Mouse (Mus musculus) left cerebral cortex, adult 9 months (tissue): ENCODE results near the gene Pla2g15.
A peak's percentile ranks its signal among the peaks of the same experiment; 100 is the strongest.

Experiments
- DNase-seq, 2 experiments: peaks; one replicate each; pipeline ENCODE4 v3.0.0; 2022; ENCODE audit warnings: low spot score in 2 of 2

Gene Pla2g15

GRCm38 (mm10) chr8:106135672-106136071 lies 14.5 kb upstream of the Pla2g15 start:
- no peak for DNase-seq

- no peak for DNase-seq
Measured at GRCm38 (mm10) chr8:106136156-106137130, 13.8 kb upstream of the Pla2g15 start, which contains the start of gene Esrp2. TSS of gene Esrp2 (minus strand) at chr8:106136974.

- DNase-seq = no peak
Measured at GRCm38 (mm10) chr8:106137218-106137905, 12.8 kb upstream of the Pla2g15 start.

- DNase-seq = no peak
Measured at GRCm38 (mm10) chr8:106137906-106138477, 12.2 kb upstream of the Pla2g15 start.

GRCm38 (mm10) chr8:106138616-106139015 lies 11.6 kb upstream of the Pla2g15 start:
- DNase-seq = no peak

GRCm38 (mm10) chr8:106140191-106140590 lies 10.0 kb upstream of the Pla2g15 start:
- DNase-seq = no peak

- peak; percentile 46 to 90 for DNase-seq
Measured at GRCm38 (mm10) chr8:106140769-106141168, 9.4 kb upstream of the Pla2g15 start.

- no peak for DNase-seq
Measured at GRCm38 (mm10) chr8:106145331-106145730, 4.9 kb upstream of the Pla2g15 start.

- no peak for DNase-seq
Measured at GRCm38 (mm10) chr8:106146014-106146413, 4.2 kb upstream of the Pla2g15 start.

- DNase-seq = no peak
Measured at GRCm38 (mm10) chr8:106147868-106148565, 2.2 kb upstream of the Pla2g15 start.

GRCm38 (mm10) chr8:106149025-106149424 lies 1.2 kb upstream of the Pla2g15 start:
- no peak for DNase-seq

GRCm38 (mm10) chr8:106150653-106151000 lies 428 bp downstream of the Pla2g15 start:
- no peak for DNase-seq

GRCm38 (mm10) chr8:106151041-106151440 lies 842 bp downstream of the Pla2g15 start:
- no peak for DNase-seq

GRCm38 (mm10) chr8:106152876-106153275 lies 2.7 kb downstream of the Pla2g15 start:
- no peak for DNase-seq

- DNase-seq = no peak
Measured at GRCm38 (mm10) chr8:106157419-106157818, 7.2 kb downstream of the Pla2g15 start.

- no peak for DNase-seq
Measured at GRCm38 (mm10) chr8:106158381-106158780, 8.2 kb downstream of the Pla2g15 start.

GRCm38 (mm10) chr8:106159876-106160275 lies 9.7 kb downstream of the Pla2g15 start:
- DNase-seq = no peak

GRCm38 (mm10) chr8:106163251-106163650 lies 13.1 kb downstream of the Pla2g15 start:
- DNase-seq = no peak

GRCm38 (mm10) chr8:106165460-106165859 lies 15.3 kb downstream of the Pla2g15 start:
- peak in 1 of 2 experiments; percentile 84 for DNase-seq

GRCm38 (mm10) chr8:106168356-106169016 lies 18.3 kb downstream of the Pla2g15 start, which contains the start of gene Slc7a6:
TSS of gene Slc7a6 (plus strand) at chr8:106168857.
- DNase-seq = peak; percentile 65 to 86
